Mouse (Mus musculus) liver, adult 2 months (tissue): Measurements from ENCODE around the gene Cyp2c70.
"Not testable (repeated sequence)": the region's sequence is repeated elsewhere in the genome, so short reads cannot be mapped to it uniquely, and the experiment has no call there.

ENCODE experiments used
- CTCF ChIP-seq: fragments of 200-500 bp; IDR thresholded peaks from 2 replicates; pipeline ENCODE4 v1.5.1; 2011; ENCODE audit warnings: low read depth, low read length, control low read depth
- POLR2A ChIP-seq: fragments of 200-500 bp; IDR thresholded peaks from 2 replicates; pipeline ENCODE4 v1.6.1; 2011; ENCODE audit warnings: low read length, control low read depth; ENCODE audit not compliant: insufficient read depth; ENCODE audit errors: extremely low read depth

GRCm38 (mm10) chr19:40119624-40120023 lies 67.5 kb downstream of the Cyp2c70 start:
- not testable (repeated sequence) for TF ChIP-seq POLR2A, CTCF
